Mouse (Mus musculus): ENCODE data around the gene Clip2.
A peak's percentile ranks its signal among the peaks of the same experiment; 100 is the strongest.
"Not testable (repeated sequence)": the region's sequence is repeated elsewhere in the genome, so short reads cannot be mapped to it uniquely, and the experiment has no call there.

The Clip2 gene

GRCm38 (mm10) chr5:134456503-134456962 is 95.7 kb downstream of the Clip2 start, which contains the start of gene Gtf2ird1:
Gtf2ird1 (minus strand) TSS chr5:134456716.
- peak; percentile 81 to 86 for DNase-seq

DNA sequence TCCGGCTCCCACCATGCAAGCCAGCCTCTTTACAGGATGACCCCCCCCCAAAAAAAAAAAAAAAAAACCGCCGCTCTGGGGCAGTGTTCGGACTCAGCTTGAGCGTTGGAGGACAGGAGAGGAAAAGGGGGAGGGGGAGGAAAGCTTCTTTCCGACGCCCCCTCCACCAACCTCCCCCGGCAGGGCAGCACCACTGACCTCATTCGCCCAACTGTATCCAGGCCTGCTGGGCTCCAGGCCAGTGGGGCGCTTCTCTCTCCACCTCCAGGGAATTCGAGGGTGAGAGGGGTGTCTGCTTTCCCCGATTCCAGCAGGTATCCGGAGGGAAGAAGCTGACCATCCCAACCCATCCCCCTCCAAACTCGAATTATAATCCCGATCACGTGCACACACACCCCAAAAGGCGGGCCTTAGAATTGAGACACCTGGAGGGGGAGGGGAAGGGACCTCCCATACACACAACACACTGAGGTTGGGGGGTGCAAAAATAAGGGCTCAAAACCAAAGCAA is 96.3 kb downstream of the Clip2 start:
- peak; percentile 59 to 67 for DNase-seq

DNA sequence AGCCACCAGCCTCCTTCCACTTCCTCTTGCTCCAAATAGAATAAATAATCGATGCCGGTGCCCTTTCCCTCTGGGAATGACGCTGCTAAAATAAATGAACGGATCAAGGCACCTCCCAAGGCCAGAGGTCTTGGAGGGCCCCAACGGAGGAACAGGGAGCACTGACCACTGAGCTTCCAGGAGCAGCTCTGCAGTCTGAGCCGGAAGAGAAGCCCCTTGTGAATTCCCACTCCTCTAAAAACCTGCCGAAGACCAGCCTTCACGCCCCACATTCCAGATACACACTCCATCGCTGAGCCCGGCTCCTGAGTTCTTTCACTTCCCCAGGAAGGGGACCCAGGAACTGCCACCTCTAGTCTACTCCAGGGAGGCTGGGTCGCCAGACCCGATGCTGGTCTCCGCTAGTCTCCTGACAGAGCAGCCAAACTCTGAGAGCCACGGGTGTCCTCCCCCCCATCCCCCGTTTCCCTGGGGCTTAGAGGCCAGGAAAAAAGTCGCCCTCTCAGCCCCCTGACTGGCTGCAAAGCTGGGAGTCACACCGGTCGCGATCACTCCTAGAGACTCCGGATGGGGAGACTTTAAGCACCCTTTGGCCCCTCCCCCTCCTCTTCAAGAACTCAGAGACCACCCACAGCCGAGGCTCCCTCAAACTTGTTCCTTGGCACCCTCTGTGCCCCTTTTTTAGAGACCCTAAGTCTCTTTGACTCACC is 96.9 kb downstream of the Clip2 start:
- DNase-seq = peak in 1 of 2 experiments; percentile 38

GRCm38 (mm10) chr5:134454421-134454820 is 97.8 kb downstream of the Clip2 start:
- peak in 1 of 2 experiments; percentile 35 for DNase-seq

GRCm38 (mm10) chr5:134453577-134453976 is 98.7 kb downstream of the Clip2 start:
- peak in 1 of 2 experiments; percentile 43 for DNase-seq

- DNase-seq = not testable (repeated sequence)
Observed at GRCm38 (mm10) chr5:134446755-134447154, 105.5 kb downstream of the Clip2 start.

GRCm38 (mm10) chr5:134445895-134446294 is 106.3 kb downstream of the Clip2 start:
- no peak for DNase-seq

GRCm38 (mm10) chr5:134445208-134445831 is 106.9 kb downstream of the Clip2 start:
- DNase-seq = no peak

DNA sequence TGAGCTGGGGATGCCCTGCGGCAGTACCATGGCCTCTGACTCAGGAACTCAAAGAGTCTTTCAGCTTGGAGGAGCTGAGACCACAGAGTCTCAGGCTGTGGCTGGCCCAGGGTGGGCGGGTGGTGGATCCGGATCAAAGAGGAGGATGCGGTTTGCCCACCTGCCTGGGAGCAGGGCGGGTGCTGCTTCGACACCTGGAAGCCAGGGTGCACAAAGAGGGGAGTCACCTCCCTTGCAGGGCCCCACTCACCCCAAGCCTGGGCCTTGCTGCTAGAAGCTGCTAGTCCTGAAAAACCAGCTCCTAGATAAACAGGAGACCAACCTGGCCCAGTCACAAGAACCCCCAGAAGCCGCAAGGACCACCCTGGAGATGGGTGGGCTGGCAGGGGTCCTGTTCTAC is 107.8 kb downstream of the Clip2 start:
- DNase-seq = no peak

DNA sequence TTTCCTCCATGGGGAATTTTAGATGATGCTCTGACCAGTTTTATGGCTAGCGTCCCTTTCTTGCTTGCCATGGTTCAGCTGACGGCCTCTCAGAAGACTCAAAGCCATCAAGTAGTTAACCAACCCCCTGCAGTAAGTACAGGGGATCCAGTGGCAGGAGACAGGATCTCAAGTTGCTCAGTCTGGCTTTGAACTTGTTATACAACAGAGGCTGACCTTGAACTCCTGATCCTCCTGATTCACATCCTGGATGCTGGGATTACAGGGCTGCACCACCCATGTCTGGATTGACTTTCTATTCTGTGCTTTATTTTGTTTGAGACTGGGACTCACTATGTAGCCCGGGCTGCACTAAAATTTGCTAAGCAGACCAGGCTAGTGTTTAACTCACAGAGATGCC is 110.2 kb downstream of the Clip2 start:
- DNase-seq = no peak

- DNase-seq = no peak
Observed at GRCm38 (mm10) chr5:134441105-134441504, 111.1 kb downstream of the Clip2 start.

DNA sequence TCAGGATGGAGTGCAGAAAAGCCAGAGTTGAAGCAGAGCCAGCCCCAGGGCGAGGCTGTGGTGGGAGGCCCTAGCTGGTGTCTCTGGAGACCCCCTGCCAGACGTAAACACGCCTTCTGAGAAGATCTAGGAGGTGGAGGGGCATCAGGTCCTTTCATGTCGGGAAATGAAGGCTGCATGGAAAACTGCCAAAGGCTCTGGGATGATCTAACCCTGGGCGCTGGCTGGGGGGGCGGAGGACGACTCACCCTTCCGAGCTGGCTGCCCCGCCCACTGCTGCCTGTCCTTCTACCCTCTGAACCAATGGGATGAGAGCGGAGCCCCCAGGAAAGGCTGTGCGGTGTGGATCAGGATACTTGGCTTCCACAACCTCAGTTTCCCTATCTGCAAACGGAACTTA is 112.1 kb downstream of the Clip2 start:
- peak in 1 of 2 experiments; percentile 40 for DNase-seq

GRCm38 (mm10) chr5:134439481-134439880 is 112.8 kb downstream of the Clip2 start:
- no peak for DNase-seq

Measured in cerebellum, postnatal 25 days (tissue).